In the genomic region with DNA sequence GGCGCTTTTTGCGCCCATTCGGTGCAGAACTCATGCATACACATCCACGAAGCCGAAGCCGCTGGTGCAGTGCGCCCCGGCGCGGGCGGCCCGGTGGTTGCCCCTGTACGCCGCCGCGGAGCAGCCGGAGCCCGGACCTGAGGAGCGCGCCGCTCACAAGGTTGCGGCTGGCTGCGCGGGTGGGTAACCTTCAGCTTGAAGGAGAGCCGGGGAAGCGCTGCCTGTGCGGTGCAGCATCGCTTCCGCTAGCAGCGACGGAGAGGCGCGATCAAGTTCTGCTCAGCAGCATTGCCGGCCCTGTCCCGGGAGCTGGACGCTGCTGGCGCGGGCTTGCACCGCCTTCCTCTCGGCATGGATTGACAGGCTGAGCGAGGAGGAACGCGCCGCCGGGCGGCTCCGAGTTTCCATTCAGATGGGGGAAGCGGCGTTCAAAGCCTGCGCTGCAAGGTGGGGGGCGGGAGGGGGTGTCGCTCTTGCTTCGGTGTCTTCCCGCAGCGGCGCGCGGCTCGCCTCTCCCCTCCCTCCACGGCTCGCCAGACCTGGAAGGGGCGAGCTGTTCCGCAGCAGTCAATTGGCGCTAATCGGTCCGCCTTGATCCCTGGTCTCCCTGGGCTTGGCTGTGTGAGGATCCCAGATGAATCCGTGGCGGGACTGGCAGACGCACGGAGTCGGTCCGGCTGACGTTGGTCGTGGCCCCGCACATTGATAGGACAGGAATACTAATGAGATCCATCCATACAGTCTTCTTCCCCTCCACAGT, we compare ENCODE assay signal across 8 mouse cellular contexts. TPM values are rescaled to one million over a fixed set of nuclear protein-coding genes. Genes with fewer than 3 reads are reported as not detected.
DNase-seq lines count a peak whose midpoint lies in the region; ATAC-seq and TF ChIP-seq lines count a peak whose summit lies in the region.

A gene (minus strand): TSS at position 750 of the 760 bp plus-strand sequence.

- peak within 1 kb of the TSS; percentile 90 for H3K4me2 ChIP-seq in liver, postnatal 0 days (ENCODE audit: low read depth, low read length)
- H3K4me2 ChIP-seq in neural tube, embryonic 14.5 days (ENCODE audit: low read depth, low read length), result peak within 1 kb of the TSS; percentile 60

- H3K27ac ChIP-seq in ES-Bruce4 (ENCODE audit: insufficient read depth, low read length), result no peak within 1 kb of the TSS
- peak within 1 kb of the TSS; percentile 99 for H3K27ac ChIP-seq in layer of hippocampus, adult 2 months
- H3K27ac ChIP-seq in liver, postnatal 0 days (ENCODE audit: low read depth), result peak within 1 kb of the TSS; percentile 34; the same call in 1 of the 2 replicates
- H3K27ac ChIP-seq in neural tube, embryonic 14.5 days (ENCODE audit: low read depth, low read length), result peak within 1 kb of the TSS; percentile 89

- H3K27me3 ChIP-seq in ES-Bruce4 (ENCODE audit: control insufficient read depth, insufficient read depth, low read length, poor library complexity, severe bottlenecking), result peaks cover 4% of the 10 kb centered on the region
- H3K27me3 ChIP-seq in liver, postnatal 0 days (ENCODE audit: insufficient read depth, low read length), result peaks cover 41% of the 10 kb centered on the region
- no peaks in the 10 kb centered on the region for H3K27me3 ChIP-seq in neural tube, embryonic 14.5 days (ENCODE audit: control insufficient read depth, insufficient read depth, low read length)

- H3K36me3 ChIP-seq in ES-Bruce4 (ENCODE audit: control insufficient read depth, insufficient read depth, low read length, poor library complexity, severe bottlenecking), result no peaks in the 10 kb centered on the region
- H3K36me3 ChIP-seq in liver, postnatal 0 days (replicated peaks; ENCODE audit: insufficient read depth, low read length), result no peaks in the 10 kb centered on the region
- H3K36me3 ChIP-seq in neural tube, embryonic 14.5 days (ENCODE audit: control insufficient read depth, insufficient read depth, low read length), result no peaks in the 10 kb centered on the region

- H3K4me3 ChIP-seq in ES-Bruce4 (ENCODE audit: low read depth, low read length), result peak within 1 kb of the TSS; percentile 70
- peak within 1 kb of the TSS; percentile 94 for H3K4me3 ChIP-seq in layer of hippocampus, adult 2 months
- peak within 1 kb of the TSS; percentile 65 for H3K4me3 ChIP-seq in liver, postnatal 0 days (ENCODE audit: low read depth, low read length)
- peak within 1 kb of the TSS; percentile 70 for H3K4me3 ChIP-seq in neural tube, embryonic 14.5 days (ENCODE audit: low read depth, low read length)

- H3K4me1 ChIP-seq in ES-Bruce4 (ENCODE audit: control insufficient read depth, insufficient read depth, low read length), result no peaks in the 10 kb centered on the region
- peaks cover 7% of the 10 kb centered on the region; the same call in 1 of the 2 replicates for H3K4me1 ChIP-seq in liver, postnatal 0 days (ENCODE audit: insufficient read depth)
- H3K4me1 ChIP-seq in neural tube, embryonic 14.5 days (ENCODE audit: control insufficient read depth, insufficient read depth, low read length), result peaks cover 6% of the 10 kb centered on the region

- no peak for TF ChIP-seq EP300 in ES-Bruce4 (IDR thresholded peaks at IDR 0.05; ENCODE audit: insufficient read depth, low read depth, low read length)
- TF ChIP-seq EP300 in liver, postnatal 0 days (IDR thresholded peaks at IDR 0.05; ENCODE audit: low read depth), result no peak

- intact Hi-C loops in heart, postnatal 36 days (cut with DNase I), result loop anchor here (2.0 to 10.0 kb wide), 3 partner anchors 106 to 768 kb away; a partner anchor contains a TSS

- under 1% methylated on average over 72 of the region's 75 CpGs for WGBS in liver, postnatal 0 days (ENCODE audit: insufficient replicate concordance)
- WGBS in neural tube, embryonic 14.5 days, result under 1% methylated on average over 74 of the region's 75 CpGs

- TF ChIP-seq POLR2A in ES-Bruce4 (IDR thresholded peaks at IDR 0.05; ENCODE audit: insufficient read depth, low read length), result no peak

- H3K9me3 ChIP-seq in ES-Bruce4 (replicated peaks; ENCODE audit: control insufficient read depth, insufficient read depth, low read length, poor library complexity, severe bottlenecking), result no peaks in the 10 kb centered on the region
- no peaks in the 10 kb centered on the region for H3K9me3 ChIP-seq in liver, postnatal 0 days (ENCODE audit: low read length)
- no peaks in the 10 kb centered on the region for H3K9me3 ChIP-seq in neural tube, embryonic 14.5 days (ENCODE audit: control insufficient read depth, low read length)

- peak; percentile 75 for ATAC-seq in liver, postnatal 0 days
- peak; percentile 90 for ATAC-seq in neural tube, embryonic 14.5 days (ENCODE audit: low read depth)

- peak within 1 kb of the TSS; percentile 36 for H3K9ac ChIP-seq in ES-Bruce4 (ENCODE audit: low read depth, poor library complexity, severe bottlenecking)
- peak within 1 kb of the TSS; percentile 30; the same call in 1 of the 2 replicates for H3K9ac ChIP-seq in liver, postnatal 0 days (replicated peaks)
- peak within 1 kb of the TSS; percentile 78 for H3K9ac ChIP-seq in neural tube, embryonic 14.5 days (replicated peaks; ENCODE audit: low read depth, low read length)

- DNase-seq in cerebellum, adult 18-20 months, result peak; percentile 84 to 87
- DNase-seq in forelimb bud, embryonic 11.5 days (ENCODE audit: low read depth, low spot score), result peak; percentile 58
- DNase-seq in heart, postnatal 36 days, result peak; percentile 62 to 68
- peak; percentile 76 to 81 for DNase-seq in layer of hippocampus, adult 2 months (ENCODE audit: low spot score in 2 of 2)
- peak; percentile 57 for DNase-seq in liver, postnatal 0 days
- DNase-seq in thymus, adult 18-20 months, result peak; percentile 22 to 30

- no peak for TF ChIP-seq CTCF in ES-Bruce4 (IDR thresholded peaks at IDR 0.05; ENCODE audit: low read depth, low read length)
- peak; percentile 51 for TF ChIP-seq CTCF in layer of hippocampus, adult 2 months (conservative IDR thresholded peaks at IDR 0.05)
- no peak for TF ChIP-seq CTCF in liver, postnatal 0 days (IDR thresholded peaks at IDR 0.05; ENCODE audit: low read depth)

RNA-seq across cellular contexts. Expression of the gene that starts here (rescaled TPM):
- 0.09 TPM in 1 of 2 replicates, not detected in the other for polyA plus RNA-seq in ES-Bruce4 (2011; ENCODE audit: insufficient read depth, insufficient read length, low read depth, missing spikeins)
- total RNA-seq in heart, postnatal 36 days (2021), result 1 to 10 TPM; 3.3 to 4.8 TPM
- total RNA-seq in layer of hippocampus, adult 2 months (2021), result 100 to 1,000 TPM; 150 to 153 TPM
- polyA plus RNA-seq in liver, postnatal 0 days (2015; fragmentation: Nextera tagmentation; extraction: Ambion mirVana), result 0.45 and 0.58 TPM in 2 replicates
- 10.6 and 14.9 TPM in 2 replicates for polyA plus RNA-seq in neural tube, embryonic 14.5 days (2014; fragmentation: Nextera tagmentation; extraction: Ambion mirVana)

Comparison
In these comparisons a context has a peak if more than half of its experiments do, and no peak if none do; other contexts are left out.
1. RNA of the gene that starts here (total RNA-seq): 150 to 153 TPM in layer of hippocampus, adult 2 months; 3.3 to 4.8 TPM in heart, postnatal 36 days; every median in the first group is over 10 times any median in the second.
2. Peak in DNase-seq, ATAC-seq, H3K4me3 ChIP-seq, H3K27ac ChIP-seq, H3K9ac ChIP-seq and H3K4me2 ChIP-seq in liver, postnatal 0 days; RNA of the gene not detected or under 1 TPM.
3. DNase-seq: peak in every context shown above with its lines; median percentile 86 in cerebellum, adult 18-20 months; 78 in layer of hippocampus, adult 2 months; 65 in heart, postnatal 36 days; 58 in forelimb bud, embryonic 11.5 days; 57 in liver, postnatal 0 days; 26 in thymus, adult 18-20 months.
4. Peak in every context shown above with its lines, with median percentiles within 50 percentile points of each other: H3K4me3 ChIP-seq and H3K9ac ChIP-seq.